Mouse (Mus musculus): Measurements from ENCODE around the gene Esrrg. TPM values are rescaled to one million over a fixed set of nuclear protein-coding genes. Genes with fewer than 3 reads are reported as not detected.
A peak's percentile ranks its signal among the peaks of the same experiment; 100 is the strongest.

Esrrg gene
- total and polyA plus RNA-seq, 2 experiments from 2014 or later: 17.1 to 39.8 TPM

GRCm38 (mm10) chr1:187652445-187652844, 43.9 kb downstream of the Esrrg start:
- no peak for DNase-seq (ENCODE audit: low spot score)
- H3K4me1 ChIP-seq (ENCODE audit: insufficient read depth, low read length): peaks cover 6% of the 10 kb centered on the region; the same call in 1 of the 2 replicates
- H3K27me3 ChIP-seq (ENCODE audit: insufficient read depth, low read length): no peaks in the 10 kb centered on the region
- peak overlapping the region; percentile 82 for H3K4me3 ChIP-seq (ENCODE audit: low read depth, low read length)
- H3K9ac ChIP-seq (replicated peaks; ENCODE audit: low read length, poor library complexity, severe bottlenecking): peak overlapping the region; percentile 81; the same call in 1 of the 2 replicates
- no peak for TF ChIP-seq CTCF (IDR thresholded peaks at IDR 0.05)
- no peaks in the 10 kb centered on the region for H3K9me3 ChIP-seq (ENCODE audit: low read length)
- no peak overlapping the region for H3K27ac ChIP-seq (ENCODE audit: low read depth, low read length)
- peak overlapping the region; percentile 88 for H3K4me2 ChIP-seq (ENCODE audit: low read depth, low read length, poor library complexity, severe bottlenecking)
- 15% methylated on average over 7 of the region's 7 CpGs for WGBS
- ATAC-seq (ENCODE audit: low FRiP score): peak; percentile 34; the same call in 1 of the 2 replicates
- H3K36me3 ChIP-seq (ENCODE audit: insufficient read depth, low read length): no peaks in the 10 kb centered on the region

- Histone ChIP-seq H3K4me3 (ENCODE audit: low read depth, low read length) (no peak overlapping the region), H3K9ac (replicated peaks; ENCODE audit: low read length, poor library complexity, severe bottlenecking) (no peak overlapping the region), H3K4me2 (ENCODE audit: low read depth, low read length, poor library complexity, severe bottlenecking) (no peak overlapping the region), H3K36me3 (ENCODE audit: insufficient read depth, low read length) (no peaks in the 10 kb centered on the region), H3K27ac (ENCODE audit: low read depth, low read length) (no peak overlapping the region), H3K4me1 (ENCODE audit: insufficient read depth, low read length) (peaks cover 6% of the 10 kb centered on the region; the same call in 1 of the 2 replicates), H3K9me3 (ENCODE audit: low read length) (no peaks in the 10 kb centered on the region), H3K27me3 (ENCODE audit: insufficient read depth, low read length) (no peaks in the 10 kb centered on the region)
- ATAC-seq (ENCODE audit: low FRiP score) (no peak), DNase-seq (ENCODE audit: low spot score) (no peak)
- TF ChIP-seq CTCF (IDR thresholded peaks at IDR 0.05): no peak
- WGBS: 64% methylated on average over 9 of the region's 9 CpGs
These were observed 44.8 kb downstream of the Esrrg start for GRCm38 (mm10) chr1:187653390-187653789.

GRCm38 (mm10) chr1:187660963-187661362, 52.4 kb downstream of the Esrrg start:
- 63% methylated on average over 9 of the region's 9 CpGs for WGBS
- TF ChIP-seq CTCF (IDR thresholded peaks at IDR 0.05): no peak
- no peak overlapping the region for H3K27ac ChIP-seq (ENCODE audit: low read depth, low read length)
- H3K4me3 ChIP-seq (ENCODE audit: low read depth, low read length): no peak overlapping the region
- no peaks in the 10 kb centered on the region for H3K9me3 ChIP-seq (ENCODE audit: low read length)
- ATAC-seq (ENCODE audit: low FRiP score): no peak
- peak; percentile 46 for DNase-seq (ENCODE audit: low spot score)
- no peak overlapping the region for H3K9ac ChIP-seq (replicated peaks; ENCODE audit: low read length, poor library complexity, severe bottlenecking)
- H3K4me2 ChIP-seq (ENCODE audit: low read depth, low read length, poor library complexity, severe bottlenecking): no peak overlapping the region
- H3K36me3 ChIP-seq (ENCODE audit: insufficient read depth, low read length): no peaks in the 10 kb centered on the region
- no peaks in the 10 kb centered on the region for H3K27me3 ChIP-seq (ENCODE audit: insufficient read depth, low read length)
- no peaks in the 10 kb centered on the region for H3K4me1 ChIP-seq (ENCODE audit: insufficient read depth, low read length)

- no peaks in the 10 kb centered on the region for H3K36me3 ChIP-seq (ENCODE audit: insufficient read depth, low read length)
- DNase-seq (ENCODE audit: low spot score): no peak
- H3K27me3 ChIP-seq (ENCODE audit: insufficient read depth, low read length): no peaks in the 10 kb centered on the region
- WGBS: 50% methylated on average over 12 of the region's 12 CpGs
- H3K27ac ChIP-seq (ENCODE audit: low read depth, low read length): no peak overlapping the region
- no peak for TF ChIP-seq CTCF (IDR thresholded peaks at IDR 0.05)
- H3K9ac ChIP-seq (replicated peaks; ENCODE audit: low read length, poor library complexity, severe bottlenecking): no peak overlapping the region
- H3K9me3 ChIP-seq (ENCODE audit: low read length): no peaks in the 10 kb centered on the region
- no peak for ATAC-seq (ENCODE audit: low FRiP score)
- H3K4me3 ChIP-seq (ENCODE audit: low read depth, low read length): no peak overlapping the region
- H3K4me1 ChIP-seq (ENCODE audit: insufficient read depth, low read length): no peaks in the 10 kb centered on the region
- no peak overlapping the region for H3K4me2 ChIP-seq (ENCODE audit: low read depth, low read length, poor library complexity, severe bottlenecking)
These were observed 53.6 kb downstream of the Esrrg start for GRCm38 (mm10) chr1:187662083-187662609.

GRCm38 (mm10) chr1:187663376-187663775, 54.8 kb downstream of the Esrrg start:
- ATAC-seq (ENCODE audit: low FRiP score) (no peak), DNase-seq (ENCODE audit: low spot score) (peak; percentile 27)
- Histone ChIP-seq H3K4me2 (ENCODE audit: low read depth, low read length, poor library complexity, severe bottlenecking) (no peak overlapping the region), H3K9me3 (ENCODE audit: low read length) (no peaks in the 10 kb centered on the region), H3K36me3 (ENCODE audit: insufficient read depth, low read length) (no peaks in the 10 kb centered on the region), H3K4me1 (ENCODE audit: insufficient read depth, low read length) (no peaks in the 10 kb centered on the region), H3K4me3 (ENCODE audit: low read depth, low read length) (no peak overlapping the region), H3K27me3 (ENCODE audit: insufficient read depth, low read length) (no peaks in the 10 kb centered on the region), H3K27ac (ENCODE audit: low read depth, low read length) (no peak overlapping the region), H3K9ac (replicated peaks; ENCODE audit: low read length, poor library complexity, severe bottlenecking) (no peak overlapping the region)
- no peak for TF ChIP-seq CTCF (IDR thresholded peaks at IDR 0.05)
- 36% methylated on average over 6 of the region's 6 CpGs for WGBS

GRCm38 (mm10) chr1:187664261-187664660, 55.7 kb downstream of the Esrrg start:
- Histone ChIP-seq H3K27ac (ENCODE audit: low read depth, low read length) (no peak overlapping the region), H3K9me3 (ENCODE audit: low read length) (no peaks in the 10 kb centered on the region), H3K4me3 (ENCODE audit: low read depth, low read length) (no peak overlapping the region), H3K4me1 (ENCODE audit: insufficient read depth, low read length) (no peaks in the 10 kb centered on the region), H3K4me2 (ENCODE audit: low read depth, low read length, poor library complexity, severe bottlenecking) (no peak overlapping the region), H3K27me3 (ENCODE audit: insufficient read depth, low read length) (no peaks in the 10 kb centered on the region), H3K9ac (replicated peaks; ENCODE audit: low read length, poor library complexity, severe bottlenecking) (no peak overlapping the region), H3K36me3 (ENCODE audit: insufficient read depth, low read length) (no peaks in the 10 kb centered on the region)
- WGBS: 88% methylated on average over 7 of the region's 7 CpGs
- no peak for TF ChIP-seq CTCF (IDR thresholded peaks at IDR 0.05)
- ATAC-seq (ENCODE audit: low FRiP score) (no peak), DNase-seq (ENCODE audit: low spot score) (no peak)

Measured in midbrain, postnatal 0 days (tissue).